Mouse (Mus musculus) activated CD4-positive, CD25-positive, alpha-beta regulatory T cell, adult 9 weeks (primary cell): ENCODE measurements around the gene Lrrc1. TPM values are rescaled to one million over a fixed set of nuclear protein-coding genes. Genes with fewer than 3 reads are reported as not detected.

Experiments
- polyA plus RNA-seq: library from polyadenylated mRNA; unstranded; fragments of 100-300 nt; shearing (Covaris generic); gene quantifications from one replicate; pipeline ENCODE4 v1.2.1, GENCODE M21; 2017

Gene Lrrc1
- polyA plus RNA-seq: 3.5 TPM

GRCm38 (mm10) chr9:77544354-77545067 lies at the start of gene Lrrc1:
TSS of gene Lrrc1 (minus strand) at chr9:77544870.

Other genes starting within 250 kb of the Lrrc1 start
- not detected for gene Mlip, start 191.9 kb downstream of the Lrrc1 start, polyA plus RNA-seq
- not detected for gene Klhl31, start 91.6 kb upstream of the Lrrc1 start, polyA plus RNA-seq
- 2.9 TPM for gene Gclc, start 209.7 kb upstream of the Lrrc1 start, polyA plus RNA-seq